Mouse (Mus musculus) granulocyte monocyte progenitor cell, adult 5-6 weeks (primary cell): ENCODE measurements around the gene Olfr1480. TPM values are rescaled to one million over a fixed set of nuclear protein-coding genes. Genes with fewer than 3 reads are reported as not detected.

Experiments used
- ATAC-seq: replicated peaks from 2 replicates; pipeline ENCODE4 v1.8.0; 2016; ENCODE audit warnings: mild to moderate bottlenecking, moderate TSS enrichment, inconsistent platforms; ENCODE audit not compliant: poor library complexity, severe bottlenecking
- total RNA-seq, 2 experiments: library from RNA; stranded (forward) in 1 of 2; stranded (reverse) in 1 of 2; fragments of 200-712, 200-1000 nt in 1 of 2; fragments of >200 nt in 1 of 2; fragmentation: Nextera tagmentation in 1 of 2; gene quantifications; 2 replicates each; pipeline ENCODE4 v1.2.3; 2014 to 2017

The Olfr1480 gene
- total RNA-seq (2014; fragmentation: Nextera tagmentation) (not detected in 2 replicates), total RNA-seq (2017) (not detected in 2 replicates)

DNA sequence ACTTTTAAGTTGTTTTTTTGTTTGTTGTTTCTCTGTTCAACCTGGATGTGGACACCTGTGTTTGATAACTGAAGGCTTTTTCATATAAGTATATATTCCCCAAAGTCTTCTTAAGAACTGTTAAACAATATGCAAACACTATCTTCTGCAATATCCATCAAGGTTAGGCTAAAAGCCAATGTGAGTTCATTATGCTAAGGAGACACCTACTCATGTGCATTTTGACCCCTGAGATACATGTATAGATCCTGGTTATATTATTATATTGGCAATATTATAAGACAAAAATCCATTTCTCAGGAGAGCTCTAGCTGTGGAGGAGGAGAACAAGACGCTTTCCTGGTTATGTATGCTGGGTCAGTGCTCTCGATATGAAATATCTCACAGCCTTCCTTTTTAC, at the start of gene Olfr1480:
Olfr1480 (plus strand) TSS at position 301 of the 400 bp plus-strand sequence.
- ATAC-seq: no peak

DNA sequence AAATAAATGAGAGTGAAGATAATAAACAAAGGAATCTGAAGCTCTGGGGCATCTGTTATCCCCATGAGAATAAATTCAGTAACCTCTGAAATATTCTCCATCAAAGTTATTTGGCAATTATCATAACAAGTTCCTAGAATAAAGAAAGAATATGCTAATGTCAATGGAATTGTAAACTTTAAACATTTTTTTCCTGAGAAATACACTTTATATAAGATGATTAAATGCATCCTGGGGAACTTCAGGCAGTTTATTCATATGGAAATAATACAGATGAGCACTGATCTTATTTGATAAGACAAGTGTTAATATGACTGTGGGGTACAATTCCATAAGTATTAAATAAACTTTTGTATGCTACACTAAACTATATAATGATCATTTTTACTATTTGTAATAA, 47.6 kb upstream of the Olfr1480 start, which contains the start of gene Olfr1475:
Olfr1475 (minus strand) TSS at position 101 of the 400 bp plus-strand sequence.
- ATAC-seq: no peak

DNA sequence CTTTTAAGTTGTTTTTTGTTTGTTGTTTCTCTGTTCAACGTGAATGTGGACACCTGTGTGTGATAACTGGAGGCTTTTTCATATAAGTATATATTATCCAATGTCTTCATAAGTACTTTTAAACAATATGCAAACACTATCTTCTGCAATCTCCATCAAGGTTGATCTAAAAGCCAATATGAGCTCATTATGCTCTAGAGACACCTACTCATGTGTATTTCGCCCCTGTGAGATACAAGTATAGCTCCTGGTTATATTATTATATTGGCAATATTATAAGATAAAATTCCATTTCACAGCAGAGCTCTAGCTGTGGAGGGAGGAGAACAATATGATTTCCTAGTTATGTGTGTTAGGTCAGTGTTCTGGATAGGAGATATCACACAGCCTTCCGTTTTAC, 27.5 kb upstream of the Olfr1480 start, which contains the start of gene Olfr1477:
Olfr1477 (plus strand) TSS at position 301 of the 400 bp plus-strand sequence.
- ATAC-seq: no peak

Other genes starting within 250 kb of the Olfr1480 start
- not detected in 2 replicates for gene Olfr1465, start 212.4 kb upstream of the Olfr1480 start, total RNA-seq (2014; fragmentation: Nextera tagmentation)
- not detected in 2 replicates for gene Olfr1465, start 212.4 kb upstream of the Olfr1480 start, total RNA-seq (2017)
- not detected in 2 replicates for gene Olfr1466, start 189.1 kb upstream of the Olfr1480 start, total RNA-seq (2014; fragmentation: Nextera tagmentation)
- gene Olfr1466, start 189.1 kb upstream of the Olfr1480 start, total RNA-seq (2017): not detected in 2 replicates
- not detected in 2 replicates for gene Olfr1467, start 165.7 kb upstream of the Olfr1480 start, total RNA-seq (2014; fragmentation: Nextera tagmentation)
- not detected in 2 replicates for gene Olfr1467, start 165.7 kb upstream of the Olfr1480 start, total RNA-seq (2017)
- gene Olfr1469, start 120.1 kb upstream of the Olfr1480 start, total RNA-seq (2014; fragmentation: Nextera tagmentation): not detected in 2 replicates
- not detected in 2 replicates for gene Olfr1469, start 120.1 kb upstream of the Olfr1480 start, total RNA-seq (2017)
- not detected in 2 replicates for gene Olfr1471, start 84.5 kb upstream of the Olfr1480 start, total RNA-seq (2014; fragmentation: Nextera tagmentation)
- gene Olfr1471, start 84.5 kb upstream of the Olfr1480 start, total RNA-seq (2017): not detected in 2 replicates
- gene Olfr1472, start 71.8 kb upstream of the Olfr1480 start, total RNA-seq (2014; fragmentation: Nextera tagmentation): not detected in 2 replicates
- not detected in 2 replicates for gene Olfr1472, start 71.8 kb upstream of the Olfr1480 start, total RNA-seq (2017)
- gene Olfr1474, start 58.3 kb upstream of the Olfr1480 start, total RNA-seq (2014; fragmentation: Nextera tagmentation): not detected in 2 replicates
- gene Olfr1474, start 58.3 kb upstream of the Olfr1480 start, total RNA-seq (2017): not detected in 2 replicates
- not detected in 2 replicates for gene Olfr1475, start 47.7 kb upstream of the Olfr1480 start, total RNA-seq (2014; fragmentation: Nextera tagmentation)
- gene Olfr1475, start 47.7 kb upstream of the Olfr1480 start, total RNA-seq (2017): not detected in 2 replicates
- not detected in 2 replicates for gene Olfr1477, start 27.4 kb upstream of the Olfr1480 start, total RNA-seq (2014; fragmentation: Nextera tagmentation)
- not detected in 2 replicates for gene Olfr1477, start 27.4 kb upstream of the Olfr1480 start, total RNA-seq (2017)
- not detected in 2 replicates for gene Olfr1484, start 55.6 kb downstream of the Olfr1480 start, total RNA-seq (2014; fragmentation: Nextera tagmentation)
- gene Olfr1484, start 55.6 kb downstream of the Olfr1480 start, total RNA-seq (2017): not detected in 2 replicates
- not detected in 2 replicates for gene Olfr1487, start 89.5 kb downstream of the Olfr1480 start, total RNA-seq (2014; fragmentation: Nextera tagmentation)
- not detected in 2 replicates for gene Olfr1487, start 89.5 kb downstream of the Olfr1480 start, total RNA-seq (2017)
- not detected in 2 replicates for gene Olfr1489, start 103.7 kb downstream of the Olfr1480 start, total RNA-seq (2014; fragmentation: Nextera tagmentation)
- not detected in 2 replicates for gene Olfr1489, start 103.7 kb downstream of the Olfr1480 start, total RNA-seq (2017)
- not detected in 2 replicates for gene Olfr1490, start 123.2 kb downstream of the Olfr1480 start, total RNA-seq (2014; fragmentation: Nextera tagmentation)
- not detected in 2 replicates for gene Olfr1490, start 123.2 kb downstream of the Olfr1480 start, total RNA-seq (2017)
- not detected in 2 replicates for gene Olfr1491, start 169.4 kb downstream of the Olfr1480 start, total RNA-seq (2014; fragmentation: Nextera tagmentation)
- gene Olfr1491, start 169.4 kb downstream of the Olfr1480 start, total RNA-seq (2017): not detected in 2 replicates
- gene Olfr1493-ps1, start 195.4 kb downstream of the Olfr1480 start, total RNA-seq (2014; fragmentation: Nextera tagmentation): not detected in 2 replicates
- gene Olfr1493-ps1, start 195.4 kb downstream of the Olfr1480 start, total RNA-seq (2017): not detected in 2 replicates
- gene Olfr1494, start 211.8 kb downstream of the Olfr1480 start, total RNA-seq (2014; fragmentation: Nextera tagmentation): not detected in 2 replicates
- gene Olfr1494, start 211.8 kb downstream of the Olfr1480 start, total RNA-seq (2017): not detected in 2 replicates
- not detected in 2 replicates for gene Olfr1495, start 236.7 kb downstream of the Olfr1480 start, total RNA-seq (2014; fragmentation: Nextera tagmentation)
- not detected in 2 replicates for gene Olfr1495, start 236.7 kb downstream of the Olfr1480 start, total RNA-seq (2017)
- not detected in 2 replicates for gene Olfr1496, start 250.0 kb downstream of the Olfr1480 start, total RNA-seq (2014; fragmentation: Nextera tagmentation)
- gene Olfr1496, start 250.0 kb downstream of the Olfr1480 start, total RNA-seq (2017): not detected in 2 replicates